Mouse (Mus musculus): ENCODE measurements around the gene Slc15a3.

- TF ChIP-seq CHD2 (IDR thresholded peaks at IDR 0.05; ENCODE audit: low read depth, low read length) (no peak), ZC3H11A (IDR thresholded peaks at IDR 0.05; ENCODE audit: borderline replicate concordance, low read depth, low read length) (no peak)
These were observed 21.1 kb upstream of the Slc15a3 start for GRCm38 (mm10) chr19:10818217-10818946.
